Mouse (Mus musculus) kidney, adult 9 months (tissue): ENCODE data around the gene Nkain1.

Source experiments
- DNase-seq: peaks from one replicate; pipeline ENCODE4 v3.0.0; 2022

Gene Nkain1

DNA sequence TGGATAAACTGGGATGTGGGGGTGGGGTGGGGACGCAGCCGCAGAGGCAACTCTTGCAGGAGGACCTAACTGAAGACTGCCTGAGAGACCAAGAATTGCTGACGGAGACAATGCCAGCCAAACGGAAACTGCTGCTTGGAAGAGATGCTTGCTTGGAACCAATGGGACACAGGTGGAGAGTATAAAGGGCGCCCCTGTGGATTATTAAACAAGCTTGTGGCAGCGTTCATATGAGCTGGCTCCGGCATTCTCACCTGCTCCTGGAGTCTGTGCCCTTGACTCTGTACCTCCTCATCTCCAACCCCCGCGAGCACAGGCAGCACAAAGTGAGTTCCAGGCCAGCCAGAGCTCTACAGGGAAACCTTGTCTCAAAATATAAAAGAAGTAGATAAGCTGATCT is 23.5 kb downstream of the Nkain1 start:
- DNase-seq = peak; percentile 94

DNA sequence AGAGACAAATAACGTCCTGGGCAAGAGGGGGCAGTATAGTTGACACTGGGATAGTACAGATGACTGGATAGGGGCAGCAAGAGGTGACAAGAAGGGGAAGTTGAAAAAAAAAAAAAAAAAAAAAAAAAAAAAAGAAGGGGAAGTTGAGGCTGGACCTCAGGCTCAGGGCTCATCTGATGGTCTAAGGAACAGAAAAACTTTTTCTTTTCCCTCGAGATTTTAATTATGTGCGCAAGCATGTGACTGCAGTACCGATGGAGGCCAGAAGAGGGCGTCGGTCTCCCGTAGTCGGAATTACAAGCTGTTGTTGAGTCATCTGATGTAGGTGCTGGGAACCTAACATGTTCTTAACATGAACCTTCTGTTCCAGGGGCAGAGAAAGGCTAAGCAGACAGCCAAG is 24.8 kb downstream of the Nkain1 start:
- no peak for DNase-seq

- no peak for DNase-seq
These were observed 27.0 kb downstream of the Nkain1 start for GRCm38 (mm10) chr4:130546798-130547562.

- no peak for DNase-seq
These were observed 29.6 kb downstream of the Nkain1 start for GRCm38 (mm10) chr4:130544392-130544791.

DNA sequence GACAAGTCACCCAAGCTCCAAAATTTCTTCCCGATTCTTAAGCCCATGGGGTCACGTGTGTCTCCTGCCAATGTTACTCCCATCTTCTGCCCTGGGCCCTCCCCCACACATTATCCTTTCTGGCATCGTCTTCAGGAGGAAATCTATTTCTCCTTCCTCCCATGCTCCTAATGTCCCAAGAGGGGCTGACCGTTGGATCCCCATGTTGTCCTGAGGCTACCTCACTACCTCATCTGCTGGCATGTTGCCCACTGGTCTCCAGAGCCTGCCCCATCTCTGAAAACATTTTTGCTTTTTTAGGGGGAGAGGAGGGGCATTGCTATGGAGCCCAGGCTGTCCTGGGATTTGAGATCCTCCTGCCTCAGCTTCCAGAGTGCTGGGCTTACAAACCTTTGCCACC is 30.9 kb downstream of the Nkain1 start:
- DNase-seq = no peak

DNA sequence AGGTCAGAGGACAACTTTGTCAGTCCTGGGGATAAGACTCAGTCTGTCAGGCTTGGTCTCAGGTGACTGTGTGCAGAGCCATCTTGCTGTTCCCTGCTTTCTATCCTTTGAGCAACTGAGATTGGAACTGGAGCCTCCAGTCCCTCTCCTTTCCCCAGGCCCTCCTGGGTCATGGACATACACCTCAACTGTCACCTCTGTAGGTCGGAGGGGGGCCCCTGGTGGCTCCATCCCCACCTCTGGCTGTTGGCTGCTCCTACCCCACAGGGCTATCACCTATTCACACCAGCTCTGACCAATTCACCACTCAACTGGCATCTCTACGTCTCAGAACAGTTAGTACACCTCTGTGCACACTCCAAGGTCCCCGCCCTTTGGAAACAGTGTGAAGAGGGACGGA is 33.1 kb downstream of the Nkain1 start:
- no peak for DNase-seq

DNA sequence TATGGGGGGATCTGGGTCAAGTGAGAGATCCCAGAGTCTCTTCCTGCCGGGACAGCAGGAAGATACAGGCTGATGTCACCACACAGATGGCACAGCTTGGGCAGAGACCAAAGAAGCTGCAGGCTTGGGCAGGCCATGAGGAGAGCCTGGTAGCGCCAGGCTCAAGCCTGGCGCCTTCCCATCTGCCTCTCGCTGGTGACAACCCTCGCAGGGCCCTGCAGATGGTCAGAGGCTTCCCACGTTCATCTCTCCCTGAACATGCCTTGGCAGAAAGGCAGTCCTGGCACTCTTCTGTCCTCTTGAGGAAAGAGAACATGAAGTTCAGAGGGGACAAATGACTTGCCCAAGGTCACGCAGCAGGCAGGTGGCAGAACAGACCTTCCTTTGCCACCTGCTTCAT is 34.3 kb downstream of the Nkain1 start:
- DNase-seq = no peak

DNA sequence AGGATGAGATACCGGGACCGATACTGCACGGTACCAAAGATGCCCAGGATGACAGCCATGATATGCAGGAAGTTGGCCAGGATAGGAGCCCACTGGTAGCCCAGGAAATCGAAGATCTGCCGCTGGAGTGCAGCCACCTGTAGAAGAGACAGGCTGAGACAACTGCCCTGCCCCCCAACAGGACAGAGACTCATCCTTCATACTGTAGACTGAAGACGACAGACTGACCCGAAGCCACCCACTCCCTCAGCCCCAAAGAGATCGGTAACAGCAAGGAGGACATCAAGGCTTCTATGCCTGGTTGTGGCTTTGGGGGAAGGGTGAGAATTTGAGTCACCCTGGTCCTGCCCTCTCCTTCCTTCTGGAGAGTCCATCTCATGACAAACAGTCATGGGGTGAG is 34.9 kb downstream of the Nkain1 start:
- DNase-seq = no peak

- no peak for DNase-seq
These were observed 36.6 kb downstream of the Nkain1 start for GRCm38 (mm10) chr4:130537371-130537770.

DNA sequence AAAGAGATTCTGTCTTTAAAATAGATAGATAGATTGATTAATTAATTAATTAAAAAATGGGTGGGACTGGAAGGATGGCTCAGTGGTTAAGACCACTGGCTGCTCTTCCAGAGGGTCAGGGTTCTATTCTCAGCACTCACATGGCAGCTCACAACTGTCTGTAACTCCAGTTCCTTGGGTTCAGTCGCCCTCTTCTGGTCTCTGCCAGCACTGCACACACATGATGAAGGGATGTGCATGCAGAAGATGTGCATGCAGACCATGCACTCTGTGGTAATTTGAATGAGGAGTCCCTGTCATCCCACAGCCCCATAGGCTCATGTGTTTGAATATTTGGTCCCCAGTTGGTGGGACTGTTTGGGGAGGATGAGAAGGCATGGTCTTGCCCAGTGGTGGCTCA is 38.2 kb downstream of the Nkain1 start:
- no peak for DNase-seq

DNA sequence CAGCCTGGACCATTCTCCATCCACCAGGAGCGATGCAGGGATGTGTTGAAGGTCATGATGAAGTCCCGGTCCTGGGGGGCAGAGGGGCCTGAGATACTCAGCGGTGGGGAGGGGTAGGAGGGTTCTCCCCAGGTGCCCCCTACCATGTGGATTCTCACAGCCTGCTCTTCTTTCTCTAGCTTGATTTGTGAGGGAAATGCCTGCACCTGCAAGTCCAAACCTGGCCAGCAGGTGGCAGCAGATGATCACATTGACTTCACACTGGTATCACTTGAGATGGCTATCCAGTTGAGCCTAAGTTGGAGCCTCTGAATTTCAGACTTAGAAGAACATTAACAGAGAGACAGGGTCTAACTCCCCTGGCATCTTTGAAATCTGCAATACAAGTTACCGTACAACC is 40.0 kb downstream of the Nkain1 start:
- peak; percentile 93 for DNase-seq

DNA sequence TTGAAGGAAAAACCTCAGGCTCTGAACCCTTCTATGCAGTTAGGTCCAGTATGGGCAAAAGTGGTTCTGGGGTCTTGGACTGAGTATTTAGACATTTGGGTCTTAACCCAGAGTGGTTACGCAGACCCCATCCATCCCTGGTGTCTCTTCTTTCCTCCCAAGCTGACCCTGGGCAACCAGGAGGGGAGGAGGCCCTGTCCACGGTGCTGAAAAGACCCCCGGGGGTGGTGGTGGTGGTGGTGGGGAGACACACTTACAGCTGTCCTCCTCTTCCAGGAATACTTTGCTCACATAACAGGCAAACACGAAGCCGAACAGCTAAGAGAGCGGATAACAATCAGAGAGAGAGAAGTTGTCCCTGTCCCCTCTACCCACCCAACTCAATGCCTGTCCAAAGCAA is 41.6 kb downstream of the Nkain1 start:
- DNase-seq = no peak

GRCm38 (mm10) chr4:130531645-130532280 is 42.2 kb downstream of the Nkain1 start:
- peak; percentile 80 for DNase-seq

- DNase-seq = no peak
These were observed 46.2 kb downstream of the Nkain1 start for GRCm38 (mm10) chr4:130527804-130528203.

- no peak for DNase-seq
These were observed 48.9 kb downstream of the Nkain1 start for GRCm38 (mm10) chr4:130525041-130525440.

- no peak for DNase-seq
These were observed 52.5 kb downstream of the Nkain1 start for GRCm38 (mm10) chr4:130521466-130521865.

- no peak for DNase-seq
These were observed 53.5 kb downstream of the Nkain1 start for GRCm38 (mm10) chr4:130520482-130520851.

GRCm38 (mm10) chr4:130519567-130520481 is 54.1 kb downstream of the Nkain1 start:
- DNase-seq = peak; percentile 99

DNA sequence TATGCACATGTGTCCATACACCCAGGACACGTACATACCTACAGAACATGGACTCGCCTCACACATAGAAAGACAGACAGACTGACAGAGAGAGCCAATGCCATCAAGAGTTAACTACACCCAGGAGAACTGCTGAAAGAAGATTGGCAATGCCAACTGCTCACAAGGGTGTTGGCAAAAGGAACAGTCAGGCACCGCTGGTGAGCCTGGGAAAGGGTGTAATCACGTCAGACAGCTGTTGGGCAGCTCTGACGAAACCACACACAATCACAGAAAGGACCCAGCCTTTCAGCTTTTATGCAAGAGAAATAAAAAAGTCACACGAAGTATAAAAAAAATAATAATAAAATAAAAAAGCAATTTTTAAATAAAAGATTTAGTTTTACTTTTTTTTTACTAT is 57.5 kb downstream of the Nkain1 start:
- DNase-seq = no peak
